Mouse (Mus musculus) CH12.LX (cell line): ENCODE results near the gene Ric1. TPM values are rescaled to one million over a fixed set of nuclear protein-coding genes. Genes with fewer than 3 reads are reported as not detected.

ENCODE experiments used
- DNase-seq: peaks from one replicate; pipeline ENCODE4 v3.0.0-alpha.2; 2013; ENCODE audit errors: extremely low read depth
- H3K27ac ChIP-seq: 2 replicates; pipeline ENCODE4 v1.5.1; 2012; ENCODE audit warnings: low read depth, mild to moderate bottlenecking, control low read depth, moderate library complexity; ENCODE audit not compliant: insufficient read depth
- H3K27me3 ChIP-seq: replicated peaks from 2 replicates; pipeline ENCODE3; 2012; ENCODE audit warnings: inconsistent platforms
- H3K36me3 ChIP-seq, 2 experiments: replicated peaks in 1 of 2; 2 replicates each; pipeline versions ENCODE3 to v1.6.1; 2012; ENCODE audit warnings: inconsistent platforms in 1 of 2, low read length in 1 of 2, mild to moderate bottlenecking in 1 of 2, mixed read lengths in 1 of 2, moderate library complexity in 1 of 2; ENCODE audit not compliant: control insufficient read depth in 1 of 2, insufficient read depth in 1 of 2
- H3K4me1 ChIP-seq, 2 experiments: 2 replicates each; pipeline ENCODE4 v1.6.1; 2012; ENCODE audit warnings: inconsistent platforms in 1 of 2, moderate library complexity in 1 of 2; ENCODE audit not compliant: insufficient read depth in 2 of 2, control insufficient read depth in 1 of 2
- H3K4me2 ChIP-seq: 2 replicates; pipeline ENCODE4 v1.6.1; 2012; ENCODE audit warnings: low read depth, mild to moderate bottlenecking, control low read depth; ENCODE audit not compliant: poor library complexity, insufficient read depth, severe bottlenecking
- H3K4me3 ChIP-seq, 3 experiments: fragments of 150-350 bp in 1 of 3; sonication (generic) in 1 of 3; replicated peaks in 1 of 3; 2 replicates each; pipeline versions ENCODE3 to v1.5.1; 2011 to 2012; ENCODE audit warnings: low read depth in 2 of 3, low read length in 2 of 3, mild to moderate bottlenecking in 2 of 3, moderate library complexity in 2 of 3, control low read depth in 1 of 3, improper control_type of control experiment in 1 of 3, inconsistent platforms in 1 of 3, mixed read lengths in 1 of 3; ENCODE audit not compliant: poor library complexity in 1 of 3
- H3K79me2 ChIP-seq: replicated peaks from 2 replicates; pipeline ENCODE4 v1.6.1; 2012; ENCODE audit warnings: mild to moderate bottlenecking, moderate library complexity; ENCODE audit not compliant: control insufficient read depth, poor library complexity, insufficient read depth, severe bottlenecking; ENCODE audit errors: extremely low read depth
- H3K9ac ChIP-seq: 2 replicates; pipeline ENCODE4 v1.6.1; 2012; ENCODE audit warnings: low read depth, mild to moderate bottlenecking, control low read depth, moderate library complexity; ENCODE audit not compliant: insufficient read depth
- H3K9me3 ChIP-seq: replicated peaks from 2 replicates; pipeline ENCODE3; 2012; ENCODE audit warnings: low read length, inconsistent platforms, mixed read lengths
- CTCF ChIP-seq, 2 experiments: IDR thresholded peaks in 1 of 2; conservative IDR thresholded peaks in 1 of 2; 2 replicates each; pipeline ENCODE4 v1.5.1; 2011 to 2012; ENCODE audit warnings: low read depth in 2 of 2, low read length in 2 of 2, improper control_type of control experiment in 1 of 2, inconsistent platforms in 1 of 2, mild to moderate bottlenecking in 1 of 2, moderate library complexity in 1 of 2
- E2F4 ChIP-seq: IDR thresholded peaks from 2 replicates; pipeline ENCODE4 v1.6.1; 2011; ENCODE audit warnings: low read depth, low read length, improper control_type of control experiment; ENCODE audit not compliant: insufficient replicate concordance
- EP300 ChIP-seq: IDR thresholded peaks from 2 replicates; pipeline ENCODE4 v1.6.1; 2011; ENCODE audit warnings: low read length, improper control_type of control experiment
- ETS1 ChIP-seq: conservative IDR thresholded peaks from 2 replicates; pipeline ENCODE4 v1.6.1; 2012; ENCODE audit warnings: low read depth, mild to moderate bottlenecking, inconsistent platforms, low read length, improper control_type of control experiment, moderate library complexity
- GABPA ChIP-seq: IDR thresholded peaks from 2 replicates; pipeline ENCODE4 v1.6.1; 2012; ENCODE audit warnings: low read depth, low read length, improper control_type of control experiment, inconsistent platforms; ENCODE audit not compliant: insufficient replicate concordance
- KAT2A ChIP-seq: IDR thresholded peaks from 2 replicates; pipeline ENCODE4 v1.6.1; 2012; ENCODE audit warnings: low read length, improper control_type of control experiment, inconsistent platforms; ENCODE audit not compliant: insufficient replicate concordance
- MAFK ChIP-seq: IDR thresholded peaks from 2 replicates; pipeline ENCODE4 v1.6.1; 2011; ENCODE audit warnings: low read length, improper control_type of control experiment; ENCODE audit not compliant: insufficient replicate concordance
- MAX ChIP-seq: IDR thresholded peaks from 2 replicates; pipeline ENCODE4 v1.6.1; 2011; ENCODE audit warnings: low read length, improper control_type of control experiment
- MAZ ChIP-seq: IDR thresholded peaks from 2 replicates; pipeline ENCODE4 v1.6.1; 2012; ENCODE audit warnings: low read depth, mild to moderate bottlenecking, inconsistent platforms, low read length, improper control_type of control experiment, moderate library complexity
- MEF2A ChIP-seq: IDR thresholded peaks from 2 replicates; pipeline ENCODE4 v1.6.1; 2014; ENCODE audit warnings: low read depth, mild to moderate bottlenecking, inconsistent platforms, low read length, improper control_type of control experiment, borderline replicate concordance
- NELFE ChIP-seq: IDR thresholded peaks from 2 replicates; pipeline ENCODE4 v1.6.1; 2011; ENCODE audit warnings: low read depth, low read length, improper control_type of control experiment
- NRF1 ChIP-seq: IDR thresholded peaks from 2 replicates; pipeline ENCODE4 v1.6.1; 2014; ENCODE audit warnings: low read depth, mild to moderate bottlenecking, inconsistent platforms, low read length, improper control_type of control experiment, moderate library complexity
- POLR2AphosphoS2 ChIP-seq: IDR thresholded peaks from 2 replicates; pipeline ENCODE4 v1.6.1; 2011; ENCODE audit warnings: low read depth, low read length, improper control_type of control experiment
- RAD21 ChIP-seq: IDR thresholded peaks from 2 replicates; pipeline ENCODE4 v1.6.1; 2011; ENCODE audit warnings: low read depth, mild to moderate bottlenecking, low read length, improper control_type of control experiment, moderate library complexity
- RCOR1 ChIP-seq: conservative IDR thresholded peaks from 2 replicates; pipeline ENCODE4 v1.6.1; 2012; ENCODE audit warnings: low read depth, mild to moderate bottlenecking, inconsistent platforms, low read length, improper control_type of control experiment
- SIN3A ChIP-seq: IDR thresholded peaks from 2 replicates; pipeline ENCODE4 v1.6.1; 2012; ENCODE audit warnings: low read length, improper control_type of control experiment, inconsistent platforms
- SMC3 ChIP-seq: IDR thresholded peaks from 2 replicates; pipeline ENCODE4 v1.6.1; 2011; ENCODE audit warnings: low read depth, low read length, improper control_type of control experiment
- TBP ChIP-seq: conservative IDR thresholded peaks from 2 replicates; pipeline ENCODE4 v1.6.1; 2011; ENCODE audit warnings: low read depth, low read length, improper control_type of control experiment
- TCF12 ChIP-seq: IDR thresholded peaks from 2 replicates; pipeline ENCODE4 v1.6.1; 2014; ENCODE audit warnings: low read depth, mild to moderate bottlenecking, inconsistent platforms, low read length, improper control_type of control experiment
- UBTF ChIP-seq: IDR thresholded peaks from 2 replicates; pipeline ENCODE4 v1.6.1; 2012; ENCODE audit warnings: low read depth, mild to moderate bottlenecking, inconsistent platforms, low read length, improper control_type of control experiment, moderate library complexity
- USF1 ChIP-seq: IDR thresholded peaks from 2 replicates; pipeline ENCODE4 v1.6.1; 2014; ENCODE audit warnings: low read depth, mild to moderate bottlenecking, inconsistent platforms, low read length, improper control_type of control experiment
- USF2 ChIP-seq: conservative IDR thresholded peaks from 2 replicates; pipeline ENCODE4 v1.6.1; 2011; ENCODE audit warnings: low read depth, low read length, improper control_type of control experiment
- ZC3H11A ChIP-seq: IDR thresholded peaks from 2 replicates; pipeline ENCODE4 v1.6.1; 2012; ENCODE audit warnings: low read depth, mild to moderate bottlenecking, inconsistent platforms, low read length, improper control_type of control experiment
- ZMIZ1 ChIP-seq: IDR thresholded peaks from 2 replicates; pipeline ENCODE4 v1.6.1; 2012; ENCODE audit warnings: low read depth, mild to moderate bottlenecking, inconsistent platforms, low read length, improper control_type of control experiment
- dilution Hi-C: fragments of 300-500 bp; cut with MboI; formaldehyde crosslinking; loops from 2 replicates; pipeline ENCODE4 v1.14.3; 2020; ENCODE audit warnings: low sequenced_read_pairs; ENCODE audit not compliant: extremely low pct_unique_long_range_greater_than_20kb, extremely low pct_ligation_motif_present
- in situ Hi-C: fragments of 300-500 bp; cut with MboI; formaldehyde crosslinking; loops from 3 replicates; pipeline ENCODE4 v1.14.3; 2019; ENCODE audit warnings: low sequenced_read_pairs, low pct_ligation_motif_present, low pct_unique_long_range_greater_than_20kb, mixed read lengths
- polyA plus RNA-seq: library from polyadenylated mRNA; unstranded; fragments of >175 nt; gene quantifications from 2 replicates; pipeline ENCODE4 v1.2.1, GENCODE M21; 2012; ENCODE audit warnings: low read depth; ENCODE audit not compliant: insufficient read length
- total RNA-seq, 2 experiments: library from RNA; depleted of rRNA; stranded (reverse); fragments of 300-350 nt in 1 of 2; fragments of >200 nt in 1 of 2; gene quantifications; 2 replicates each; pipeline ENCODE4 v1.2.3; 2012 to 2014

The Ric1 gene
- total and polyA plus RNA-seq, 3 experiments, result 11.2 to 17.9 (median 16.3) TPM

DNA sequence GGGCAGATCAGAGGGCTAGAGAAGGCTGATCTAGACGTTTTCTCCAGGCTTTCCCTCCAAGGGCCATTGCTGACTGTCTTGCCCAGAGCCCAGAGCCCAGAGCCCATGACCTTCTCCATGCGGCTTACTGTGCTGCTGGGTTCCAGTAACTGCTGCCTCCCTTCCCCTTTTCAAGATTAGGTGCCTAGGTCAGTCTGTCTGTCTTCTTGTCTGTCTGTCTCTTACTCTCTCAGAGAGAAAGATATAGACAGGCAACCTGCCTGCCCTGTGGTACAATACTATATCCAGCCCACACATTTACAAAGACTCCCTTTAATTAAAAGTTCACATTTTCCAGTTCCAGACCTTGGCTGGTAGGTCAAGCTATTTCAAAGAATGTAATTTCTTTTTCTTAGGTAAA, 47.3 kb upstream of the Ric1 start:
- Histone ChIP-seq H3K9me3 (no peaks in the 10 kb centered on the region), H3K4me1 (peaks cover 6 to 64% of the 10 kb centered on the region in 2 experiments), H3K4me2 (no peak overlapping the region), H3K9ac (no peak overlapping the region), H3K79me2 (no peaks in the 10 kb centered on the region), H3K36me3 (peaks cover 0 to 11% of the 10 kb centered on the region in 2 experiments), H3K4me3 (no peak overlapping the region), H3K27ac (no peak overlapping the region), H3K27me3 (no peaks in the 10 kb centered on the region)
- dilution Hi-C loops (no loop called here), in situ Hi-C loops (no loop called here)
- TF ChIP-seq CTCF (conservative IDR thresholded peaks at IDR 0.05 in 1 of 2, IDR thresholded peaks at IDR 0.05 in 1 of 2; ENCODE audit: low read depth in 2 of 2, low read length in 2 of 2), result no peak
- no peak for TF ChIP-seq UBTF
- no peak for TF ChIP-seq POLR2AphosphoS2
- TF ChIP-seq TCF12, result no peak
- no peak for TF ChIP-seq SIN3A
- TF ChIP-seq MAZ, result no peak
- TF ChIP-seq EP300, result no peak
- TF ChIP-seq USF1, result no peak
- TF ChIP-seq RCOR1, result no peak
- TF ChIP-seq NELFE, result no peak
- TF ChIP-seq TBP, result no peak
- no peak for TF ChIP-seq MAX
- TF ChIP-seq GABPA, result no peak
- no peak for TF ChIP-seq ETS1
- TF ChIP-seq ZMIZ1, result no peak
- DNase-seq, result no peak

GRCm38 (mm10) chr19:29475210-29475620, 46.9 kb upstream of the Ric1 start:
- dilution Hi-C loops (no loop called here), in situ Hi-C loops (no loop called here)
- Histone ChIP-seq H3K4me3 (no peak overlapping the region), H3K9me3 (no peaks in the 10 kb centered on the region), H3K9ac (no peak overlapping the region), H3K27me3 (no peaks in the 10 kb centered on the region), H3K36me3 (peaks cover 0 to 11% of the 10 kb centered on the region in 2 experiments), H3K27ac (no peak overlapping the region), H3K4me1 (peaks cover 6 to 64% of the 10 kb centered on the region in 2 experiments), H3K4me2 (no peak overlapping the region)
- no peak for DNase-seq
- TF ChIP-seq NRF1 (no peak), UBTF (no peak), SMC3 (no peak), POLR2AphosphoS2 (no peak), CTCF (conservative IDR thresholded peaks at IDR 0.05 in 1 of 2, IDR thresholded peaks at IDR 0.05 in 1 of 2; ENCODE audit: low read depth in 2 of 2, low read length in 2 of 2) (no peak), ZC3H11A (no peak), USF2 (no peak), SIN3A (no peak), USF1 (no peak), MEF2A (no peak), TBP (no peak), MAX (no peak), E2F4 (no peak), RAD21 (no peak), MAFK (no peak), KAT2A (no peak)
- TF ChIP-seq, all 38 proteins: peak for 0
- no peaks in the 10 kb centered on the region for H3K79me2 ChIP-seq
